In genomic region chrX:164820906-164821305, GRCm38 (mm10) we compare ENCODE assay signal across 14 mouse cellular contexts.
"Had no signal": no experiment of that assay in that cellular context is flagged by ENCODE, and none has a peak within 500 bp of the region (broad histone marks: within the 10 kb centered on the region; RNA-seq: fewer than 3 reads in every experiment).

No protein-coding gene starts in this region.

- H3K4me1 ChIP-seq: limb, embryonic 15.5 days; liver, embryonic 12.5 days; megakaryocyte, embryonic 14.5 days; midbrain, embryonic 12.5 days had no signal

- H3K27me3 ChIP-seq: liver, embryonic 12.5 days; midbrain, embryonic 12.5 days had no signal

- DNase-seq: kidney, adult 18-20 months; kidney, postnatal 25 days; lung, embryonic 14.5 days; lung, postnatal 14 days; right cerebral cortex, postnatal 14 days; thymus, postnatal 4 days had no signal

- H3K9me3 ChIP-seq: limb, embryonic 15.5 days; liver, embryonic 12.5 days; megakaryocyte, embryonic 14.5 days; midbrain, embryonic 12.5 days had no signal

- H3K9ac ChIP-seq: limb, embryonic 15.5 days; liver, embryonic 12.5 days; lung, embryonic 14.5 days; midbrain, embryonic 12.5 days had no signal

- H3K4me2 ChIP-seq: limb, embryonic 15.5 days; liver, embryonic 12.5 days; lung, embryonic 14.5 days; midbrain, embryonic 12.5 days had no signal

- H3K36me3 ChIP-seq: limb, embryonic 15.5 days; liver, embryonic 12.5 days; midbrain, embryonic 12.5 days had no signal

- H3K4me3 ChIP-seq: left cerebral cortex, adult 2 months; limb, embryonic 15.5 days; liver, embryonic 12.5 days; megakaryocyte, embryonic 14.5 days; midbrain, embryonic 12.5 days; myocyte had no signal

- ATAC-seq: liver, embryonic 12.5 days had no signal

- H3K27ac ChIP-seq: left cerebral cortex, adult 2 months; limb, embryonic 15.5 days; liver, embryonic 12.5 days; macrophage; midbrain, embryonic 12.5 days; stomach, postnatal 0 days had no signal
